Mouse (Mus musculus) MEL (cell line): ENCODE measurements around the gene Rassf2.

Source experiments
- CTCF ChIP-seq, 3 experiments: IDR thresholded peaks in 2 of 3; conservative IDR thresholded peaks in 1 of 3; 2 replicates each; pipeline ENCODE4 v1.5.1; 2011 to 2012; ENCODE audit warnings: low read length in 3 of 3, low read depth in 2 of 3, mild to moderate bottlenecking in 2 of 3, improper control_type of control experiment in 1 of 3, inconsistent platforms in 1 of 3, mixed read lengths in 1 of 3, moderate library complexity in 1 of 3; ENCODE audit not compliant: control insufficient read depth in 1 of 3, insufficient read depth in 1 of 3, poor library complexity in 1 of 3, severe bottlenecking in 1 of 3
- EP300 ChIP-seq, 2 experiments: IDR thresholded peaks; 2 replicates each; pipeline ENCODE4 v1.6.1; 2011; ENCODE audit warnings: improper control_type of control experiment in 2 of 2, low read length in 2 of 2, low read depth in 1 of 2, mild to moderate bottlenecking in 1 of 2
- MAFK ChIP-seq: IDR thresholded peaks from 2 replicates; pipeline ENCODE4 v1.6.1; 2011; ENCODE audit warnings: low read depth, mild to moderate bottlenecking, low read length, improper control_type of control experiment, borderline replicate concordance
- MAZ ChIP-seq: IDR thresholded peaks from 2 replicates; pipeline ENCODE4 v1.6.1; 2012; ENCODE audit warnings: low read depth, mild to moderate bottlenecking, inconsistent platforms, low read length, improper control_type of control experiment
- RAD21 ChIP-seq: IDR thresholded peaks from 2 replicates; pipeline ENCODE4 v1.6.1; 2011; ENCODE audit warnings: mild to moderate bottlenecking, low read depth, low read length, improper control_type of control experiment
- TAL1 ChIP-seq: IDR thresholded peaks from 2 replicates; pipeline ENCODE4 v1.6.1; 2012; ENCODE audit warnings: mild to moderate bottlenecking, inconsistent platforms, low read length, moderate library complexity, mixed read lengths

- TF ChIP-seq TAL1 (no peak), MAZ (no peak), MAFK (no peak), EP300 (IDR thresholded peaks at IDR 0.05; ENCODE audit: low read depth in 1 of 2, low read length in 2 of 2) (no peak), CTCF (IDR thresholded peaks at IDR 0.05 in 2 of 3, conservative IDR thresholded peaks at IDR 0.05 in 1 of 3; ENCODE audit: control insufficient read depth in 1 of 3, insufficient read depth in 1 of 3, low read depth in 2 of 3, low read length in 3 of 3, poor library complexity in 1 of 3, severe bottlenecking in 1 of 3) (no peak), RAD21 (no peak)
Measured at GRCm38 (mm10) chr2:131956336-131957256, 73.5 kb downstream of the Rassf2 start.
